Mouse (Mus musculus) cerebral cortex, adult 2 months (tissue): Measurements from ENCODE around the gene Otulinl.

Experiments
- WGBS: fragments of 180-500 bp; shearing (Covaris S2); methylation state at CpG from one replicate; pipeline ENCODE4 v1.1.7; 2018; 5-methylcytosine and 5-hydroxymethylcytosine counted together

Otulinl gene

GRCm38 (mm10) chr15:27617227-27617626, 64.2 kb downstream of the Otulinl start:
- WGBS = 86% methylated on average over 3 of the region's 3 CpGs

- WGBS = 41% methylated on average over 4 of the region's 4 CpGs
Observed at GRCm38 (mm10) chr15:27616159-27616558, 65.2 kb downstream of the Otulinl start.

- WGBS = 86% methylated on average over 4 of the region's 4 CpGs
Observed at GRCm38 (mm10) chr15:27613255-27613654, 68.1 kb downstream of the Otulinl start.

- WGBS = 30% methylated on average over 6 of the region's 6 CpGs
Observed at GRCm38 (mm10) chr15:27612533-27613221, 68.7 kb downstream of the Otulinl start.

GRCm38 (mm10) chr15:27609554-27609953, 71.8 kb downstream of the Otulinl start:
- WGBS = 73% methylated on average over 4 of the region's 4 CpGs

GRCm38 (mm10) chr15:27605252-27605651, 76.1 kb downstream of the Otulinl start:
- WGBS = 76% methylated on average over 3 of the region's 3 CpGs
